Mouse (Mus musculus) kidney, adult 2 months (tissue): Measurements from ENCODE around the gene Slc45a3. TPM values are rescaled to one million over a fixed set of nuclear protein-coding genes. Genes with fewer than 3 reads are reported as not detected.

Experiments
- DNase-seq: peaks from one replicate; pipeline ENCODE4 v3.0.0; 2021
- H3K27ac ChIP-seq: fragments of 200-500 bp; 2 replicates; pipeline ENCODE4 v1.5.1; 2012; ENCODE audit warnings: low read depth, low read length, control low read depth, inconsistent platforms; ENCODE audit not compliant: insufficient read depth
- H3K27me3 ChIP-seq: fragments of 200-500 bp; replicated peaks from 2 replicates; pipeline ENCODE4 v1.6.1; 2012; ENCODE audit warnings: mild to moderate bottlenecking, moderate library complexity, low read length, inconsistent platforms; ENCODE audit not compliant: control insufficient read depth, insufficient read depth
- H3K36me3 ChIP-seq: fragments of 200-500 bp; 2 replicates; pipeline ENCODE4 v1.6.1; 2012; ENCODE audit warnings: mild to moderate bottlenecking, moderate library complexity, low read length, inconsistent platforms; ENCODE audit not compliant: control insufficient read depth, insufficient read depth
- H3K4me1 ChIP-seq: fragments of 200-500 bp; 2 replicates; pipeline ENCODE4 v1.6.1; 2011; ENCODE audit warnings: low read length; ENCODE audit not compliant: control insufficient read depth, insufficient read depth
- H3K4me3 ChIP-seq: fragments of 200-500 bp; 2 replicates; pipeline ENCODE4 v1.5.1; 2011; ENCODE audit warnings: mild to moderate bottlenecking, low read depth, low read length, control low read depth; ENCODE audit not compliant: insufficient read depth
- CTCF ChIP-seq: fragments of 200-500 bp; conservative IDR thresholded peaks from 2 replicates; pipeline ENCODE4 v1.5.1; 2011; ENCODE audit warnings: low read depth, mild to moderate bottlenecking, control low read depth, low read length, moderate library complexity, mixed read lengths; ENCODE audit not compliant: insufficient read depth, insufficient read length
- POLR2A ChIP-seq: fragments of 200-500 bp; IDR thresholded peaks from one replicate; pipeline ENCODE4 v1.6.1; 2011; ENCODE audit warnings: low read depth, low read length, control low read depth
- WGBS: fragments of 180-500 bp; shearing (Covaris S2); methylation state at CpG from one replicate; pipeline ENCODE4 v1.1.7; 2018; 5-methylcytosine and 5-hydroxymethylcytosine counted together
- polyA plus RNA-seq: library from polyadenylated mRNA; depleted of rRNA; stranded (reverse); fragments of >200 nt; gene quantifications from 2 replicates; pipeline ENCODE4 v1.2.3, GENCODE M21; 2012; rRNA removed

The Slc45a3 gene
- polyA plus RNA-seq = 30.5 and 37.8 TPM in 2 replicates

DNA sequence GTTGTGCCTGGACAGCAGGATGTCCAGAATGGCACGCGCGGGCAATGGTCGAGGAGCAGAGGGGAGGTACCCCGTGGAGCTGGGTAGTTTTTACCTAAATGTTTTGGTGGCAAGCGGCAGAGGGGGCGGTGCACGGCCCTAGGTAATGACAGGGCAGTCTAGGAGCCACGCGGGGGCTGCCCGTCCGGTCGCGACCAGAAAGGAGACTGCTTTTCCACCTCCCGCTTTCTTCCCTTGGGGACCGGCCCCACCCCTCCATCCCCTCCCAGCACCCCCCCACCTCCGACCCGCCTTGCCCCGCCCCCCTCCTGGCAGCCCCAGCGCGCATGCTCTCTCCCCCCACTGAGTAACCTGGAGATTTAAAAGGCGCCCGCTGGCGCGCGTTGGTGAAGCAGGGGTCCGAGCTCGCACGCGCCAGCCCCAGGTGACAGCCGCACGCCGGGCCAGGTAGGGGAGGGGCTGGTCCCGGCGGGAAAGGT lies at the start of gene Slc45a3:
Gene Slc45a3 (plus strand): TSS at position 362 of the 479 bp plus-strand sequence.
- TF ChIP-seq CTCF (no peak), POLR2A (no peak)
- Histone ChIP-seq H3K36me3 (no peaks in the 10 kb centered on the region), H3K27ac (peak within 1 kb of the TSS; percentile 79), H3K4me1 (peaks cover 23% of the 10 kb centered on the region), H3K27me3 (no peaks in the 10 kb centered on the region), H3K4me3 (peak within 1 kb of the TSS; percentile 95)
- DNase-seq = peak; percentile 78
- under 1% methylated on average over 35 of the region's 35 CpGs for WGBS

DNA sequence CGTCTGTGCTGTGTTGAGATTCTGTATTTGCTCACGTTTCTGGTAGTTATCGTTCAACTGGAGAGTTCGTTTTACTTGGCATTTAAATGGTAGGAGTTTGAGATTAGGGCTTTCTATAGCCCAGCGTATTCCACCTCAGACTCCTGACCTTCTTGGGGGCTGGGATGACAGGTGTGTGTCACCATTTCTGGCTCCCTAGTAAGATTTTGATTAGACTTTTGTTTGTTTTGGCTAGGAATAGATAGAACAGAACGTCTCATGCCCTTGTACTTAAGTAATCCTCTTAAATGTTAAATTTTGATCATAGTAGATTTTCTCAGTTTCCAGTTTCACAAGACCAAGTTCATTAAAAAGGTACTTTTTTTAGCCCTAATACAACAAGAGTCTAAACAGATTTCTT lies 45.1 kb upstream of the Slc45a3 start:
- Histone ChIP-seq H3K36me3 (peaks cover 4% of the 10 kb centered on the region), H3K27me3 (no peaks in the 10 kb centered on the region), H3K27ac (peak overlapping the region; percentile 50; the same call in 1 of the 2 replicates), H3K4me1 (peaks cover 10% of the 10 kb centered on the region), H3K4me3 (no peak overlapping the region)
- 43% methylated on average over 6 of the region's 6 CpGs for WGBS
- DNase-seq = no peak
- TF ChIP-seq CTCF (no peak), POLR2A (no peak)

DNA sequence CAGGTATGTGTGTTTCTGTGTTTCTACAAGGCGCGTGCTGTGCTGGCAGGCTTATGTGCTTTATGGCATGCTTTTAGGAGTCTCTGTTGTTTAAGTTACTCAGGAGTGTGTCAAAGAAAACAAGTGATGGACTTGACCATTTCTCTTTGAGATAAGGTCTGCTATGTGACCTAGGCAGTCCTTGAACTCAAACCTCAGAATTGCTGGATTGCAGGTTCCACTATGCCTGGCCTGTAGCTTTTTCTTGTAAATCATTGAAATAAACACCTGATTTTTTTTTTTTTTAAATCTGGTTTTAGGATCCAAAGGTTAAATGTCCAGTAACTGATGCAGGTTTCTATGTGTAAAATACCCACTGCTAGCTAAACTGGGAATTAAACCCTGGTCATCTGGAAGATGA lies 43.7 kb upstream of the Slc45a3 start:
- Histone ChIP-seq H3K27ac (no peak overlapping the region), H3K4me3 (no peak overlapping the region), H3K36me3 (peaks cover 4% of the 10 kb centered on the region), H3K27me3 (no peaks in the 10 kb centered on the region), H3K4me1 (peaks cover 7% of the 10 kb centered on the region)
- TF ChIP-seq CTCF = no peak
- TF ChIP-seq POLR2A = no peak
- peak; percentile 62 for DNase-seq
- WGBS = 91% methylated on average over 2 of the region's 2 CpGs

DNA sequence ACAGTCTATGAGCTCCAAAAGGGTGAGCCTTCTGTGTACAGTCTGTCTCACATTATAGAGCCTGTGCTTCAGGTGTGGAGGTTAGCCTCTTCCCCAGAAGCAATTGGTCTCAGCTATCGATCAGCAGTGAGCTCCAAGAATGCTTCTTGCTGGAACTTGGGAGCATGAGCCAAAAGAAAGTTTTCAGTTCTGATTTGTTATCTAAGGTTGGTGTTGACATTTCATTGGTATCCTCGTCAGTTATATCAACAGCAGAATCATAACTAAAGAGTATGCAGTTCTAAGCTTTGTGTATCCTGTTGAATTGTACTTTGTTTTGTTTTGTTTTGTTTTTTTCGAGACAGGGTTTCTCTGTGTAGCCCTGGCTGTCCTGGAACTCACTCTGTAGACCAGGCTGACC lies 40.7 kb upstream of the Slc45a3 start:
- H3K27me3 ChIP-seq = no peaks in the 10 kb centered on the region
- no peak for TF ChIP-seq CTCF
- no peak for TF ChIP-seq POLR2A
- no peak overlapping the region for H3K4me3 ChIP-seq
- DNase-seq = no peak
- peaks cover 12% of the 10 kb centered on the region for H3K36me3 ChIP-seq
- H3K4me1 ChIP-seq = peaks cover 7% of the 10 kb centered on the region
- no peak overlapping the region for H3K27ac ChIP-seq
- WGBS = 92% methylated on average over 3 of the region's 3 CpGs

DNA sequence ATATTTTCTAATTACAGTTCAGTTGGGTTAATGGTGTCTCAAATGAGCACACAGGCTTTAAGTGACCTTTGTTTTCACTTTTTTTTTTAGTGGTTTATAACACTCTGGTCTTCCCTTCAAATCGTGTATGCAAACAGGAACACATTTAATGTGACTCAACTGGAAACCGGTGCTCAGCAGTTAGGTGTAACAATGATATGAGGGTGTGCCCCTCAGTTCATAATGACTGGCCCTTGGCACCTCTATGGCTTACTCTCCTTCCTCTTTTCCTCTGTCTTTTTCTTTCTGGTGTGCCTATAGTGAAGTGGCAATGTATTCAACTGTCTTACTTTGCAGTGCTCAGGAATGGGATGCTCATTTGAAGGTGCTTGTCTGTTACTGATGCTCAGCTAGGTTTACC lies 29.3 kb upstream of the Slc45a3 start:
- TF ChIP-seq POLR2A (no peak), CTCF (no peak)
- Histone ChIP-seq H3K4me1 (no peaks in the 10 kb centered on the region; the same call in 1 of the 2 replicates), H3K36me3 (peaks cover 5% of the 10 kb centered on the region; the same call in 1 of the 2 replicates), H3K4me3 (no peak overlapping the region), H3K27ac (no peak overlapping the region), H3K27me3 (no peaks in the 10 kb centered on the region)
- WGBS = 57% methylated on average over 2 of the region's 2 CpGs
- DNase-seq = no peak

DNA sequence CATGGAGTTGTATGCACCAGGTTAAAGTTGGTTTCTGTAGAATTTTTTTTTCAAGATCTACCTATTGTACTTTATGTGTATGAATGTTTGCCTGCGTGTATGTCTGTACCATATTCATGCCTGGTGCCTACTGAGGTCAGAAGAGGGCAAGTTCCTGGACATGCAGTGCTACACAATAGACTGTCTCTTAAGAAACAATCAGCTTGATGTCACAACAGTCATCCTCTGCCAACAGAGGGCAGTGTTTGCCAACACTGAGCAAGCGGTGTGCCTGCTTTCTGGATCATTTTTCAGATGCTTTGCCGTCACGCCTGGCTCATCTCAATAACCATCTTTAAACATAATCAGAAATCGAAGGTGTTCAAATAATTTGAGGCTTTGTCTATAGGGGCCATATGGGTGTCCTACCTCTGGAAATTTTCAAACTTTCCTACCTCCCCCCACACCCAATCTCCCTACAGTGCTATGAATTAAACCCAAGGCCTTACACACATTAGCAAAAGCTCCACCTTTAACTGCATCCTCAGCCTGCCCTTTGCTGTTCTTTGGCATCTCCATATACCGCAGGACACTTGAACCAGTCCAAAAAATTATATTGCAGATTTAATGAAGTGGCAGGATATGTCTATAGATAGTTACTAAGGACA lies 25.0 kb upstream of the Slc45a3 start:
- Histone ChIP-seq H3K4me3 (no peak overlapping the region), H3K4me1 (no peaks in the 10 kb centered on the region; the same call in 1 of the 2 replicates), H3K36me3 (no peaks in the 10 kb centered on the region), H3K27me3 (no peaks in the 10 kb centered on the region), H3K27ac (no peak overlapping the region)
- WGBS = 36% methylated on average over 6 of the region's 6 CpGs
- TF ChIP-seq CTCF = peak; percentile 97
- no peak for TF ChIP-seq POLR2A
- DNase-seq = peak; percentile 76

DNA sequence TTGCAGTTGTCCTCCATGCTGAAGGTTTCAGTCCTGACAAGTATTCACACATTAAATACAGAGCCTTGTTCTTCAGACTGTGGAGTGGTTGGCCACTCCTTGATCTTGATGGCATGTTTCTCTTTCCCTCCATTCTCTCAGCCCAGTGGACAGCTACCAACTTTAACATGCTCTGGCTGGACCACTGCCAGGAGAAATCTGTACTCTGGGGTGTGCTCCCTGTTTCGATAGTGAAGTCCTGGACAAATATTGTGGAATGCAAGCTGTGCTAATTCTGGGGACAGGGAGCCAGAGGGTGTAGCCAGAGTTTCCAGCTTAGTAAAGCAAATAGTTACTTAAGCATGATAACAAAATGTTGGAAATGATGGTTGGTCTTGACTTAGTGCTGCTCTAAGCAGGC lies 24.0 kb upstream of the Slc45a3 start:
- Histone ChIP-seq H3K27ac (no peak overlapping the region), H3K4me3 (no peak overlapping the region), H3K4me1 (no peaks in the 10 kb centered on the region; the same call in 1 of the 2 replicates), H3K36me3 (no peaks in the 10 kb centered on the region), H3K27me3 (no peaks in the 10 kb centered on the region)
- no peak for DNase-seq
- TF ChIP-seq POLR2A (no peak), CTCF (no peak)
- WGBS = 18% methylated on average over 1 of the region's 1 CpGs
